Comparison of ENCODE assay signal across 11 mouse cellular contexts in the genomic region with DNA sequence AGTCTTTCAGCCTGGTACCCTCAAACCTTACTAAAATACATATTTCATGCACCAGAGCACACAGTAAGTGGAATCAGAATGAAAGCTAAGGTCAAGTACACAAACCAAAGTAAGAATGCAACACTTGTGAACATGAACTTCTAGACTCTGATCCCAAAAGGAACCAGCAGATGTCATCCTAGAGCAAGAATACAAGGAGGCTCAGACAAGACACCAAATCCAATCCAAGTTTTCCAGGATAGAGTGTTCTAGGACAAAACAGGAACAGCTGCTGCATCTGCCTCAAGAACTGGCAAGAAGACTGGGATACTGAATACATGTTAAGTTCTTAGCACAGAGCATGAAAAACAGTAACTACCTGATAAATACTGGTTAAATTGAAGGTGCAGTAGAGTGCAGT. TPM values are rescaled to one million over a fixed set of nuclear protein-coding genes. Genes with fewer than 3 reads are reported as not detected.
DNase-seq lines count a peak whose midpoint lies in the region; ATAC-seq and TF ChIP-seq lines count a peak whose summit lies in the region.
"Had no signal": no experiment of that assay in that cellular context is flagged by ENCODE, and none has a peak within 500 bp of the region (broad histone marks: within the 10 kb centered on the region; RNA-seq: fewer than 3 reads in every experiment).

No protein-coding gene starts in this region.

- no peak overlapping the region for H3K27ac ChIP-seq in forebrain, postnatal 0 days (ENCODE audit: low read depth, low read length)
- H3K27ac ChIP-seq in forebrain, embryonic 13.5 days: no peak overlapping the region
- H3K27ac ChIP-seq in liver, adult 2 months (replicated peaks; ENCODE audit: insufficient read depth, low read depth, low read length): no peak overlapping the region
- H3K27ac ChIP-seq in liver, embryonic 11.5 days (ENCODE audit: low read depth, low read length): no peak overlapping the region
- H3K27ac ChIP-seq in intestine, embryonic 15.5 days: no peak overlapping the region
- H3K27ac ChIP-seq: lung, embryonic 15.5 days; stomach, embryonic 15.5 days had no signal

- H3K27me3 ChIP-seq in forebrain, postnatal 0 days (ENCODE audit: insufficient read depth, low read length): no peaks in the 10 kb centered on the region
- H3K27me3 ChIP-seq in forebrain, embryonic 13.5 days: no peaks in the 10 kb centered on the region
- no peaks in the 10 kb centered on the region for H3K27me3 ChIP-seq in liver, adult 2 months (ENCODE audit: control insufficient read depth, insufficient read depth, low read length)
- no peaks in the 10 kb centered on the region for H3K27me3 ChIP-seq in liver, embryonic 11.5 days (replicated peaks; ENCODE audit: control insufficient read depth, insufficient read depth, low read length)
- no peaks in the 10 kb centered on the region for H3K27me3 ChIP-seq in intestine, embryonic 15.5 days (replicated peaks)
- H3K27me3 ChIP-seq: lung, embryonic 15.5 days; stomach, embryonic 15.5 days had no signal

- no peak overlapping the region for H3K9ac ChIP-seq in forebrain, postnatal 0 days
- no peak overlapping the region for H3K9ac ChIP-seq in forebrain, embryonic 13.5 days
- no peak overlapping the region for H3K9ac ChIP-seq in liver, adult 2 months (ENCODE audit: low read depth, low read length)
- no peak overlapping the region for H3K9ac ChIP-seq in liver, embryonic 11.5 days (ENCODE audit: low read depth, low read length)
- no peak overlapping the region for H3K9ac ChIP-seq in intestine, embryonic 15.5 days
- H3K9ac ChIP-seq: lung, embryonic 15.5 days; stomach, embryonic 15.5 days had no signal

- H3K4me3 ChIP-seq in forebrain, postnatal 0 days (ENCODE audit: low read depth, low read length): no peak overlapping the region
- H3K4me3 ChIP-seq in forebrain, embryonic 13.5 days: no peak overlapping the region
- no peak overlapping the region for H3K4me3 ChIP-seq in liver, adult 2 months (ENCODE audit: insufficient read depth, low read depth, low read length)
- no peak overlapping the region for H3K4me3 ChIP-seq in liver, embryonic 11.5 days (ENCODE audit: low read depth, low read length)
- no peak overlapping the region for H3K4me3 ChIP-seq in intestine, embryonic 15.5 days (replicated peaks)
- H3K4me3 ChIP-seq: lung, embryonic 15.5 days; stomach, embryonic 15.5 days had no signal

- DNase-seq in forebrain, postnatal 0 days: peak; percentile 25
- peak; percentile 38 for DNase-seq in liver, adult 2 months (ENCODE audit: extremely low read depth, low read depth, low spot score)
- DNase-seq in liver, embryonic 11.5 days (ENCODE audit: low spot score): no peak
- peak; percentile 68 for DNase-seq in adipocyte (ENCODE audit: low spot score)
- DNase-seq in lung, postnatal 25 days (ENCODE audit: low spot score): peak; percentile 14

- no peak for ATAC-seq in forebrain, postnatal 0 days
- ATAC-seq in forebrain, embryonic 13.5 days: no peak
- ATAC-seq in liver, embryonic 11.5 days (replicated peaks; ENCODE audit: low FRiP score): no peak
- no peak for ATAC-seq in intestine, embryonic 15.5 days
- ATAC-seq in activated CD4-positive, CD25-positive, alpha-beta regulatory T cell, adult 4 months: no peak

- TF ChIP-seq POLR2A in liver, adult 2 months (IDR thresholded peaks at IDR 0.05; ENCODE audit: extremely low read depth, insufficient read depth, low read length): no peak

- no peaks in the 10 kb centered on the region for H3K4me1 ChIP-seq in forebrain, postnatal 0 days (ENCODE audit: insufficient read depth)
- no peaks in the 10 kb centered on the region for H3K4me1 ChIP-seq in forebrain, embryonic 13.5 days
- H3K4me1 ChIP-seq in liver, adult 2 months (ENCODE audit: control insufficient read depth, insufficient read depth, low read length): peaks cover 2% of the 10 kb centered on the region; the same call in 1 of the 2 replicates
- no peaks in the 10 kb centered on the region for H3K4me1 ChIP-seq in liver, embryonic 11.5 days (replicated peaks; ENCODE audit: control insufficient read depth, insufficient read depth, low read length)
- no peaks in the 10 kb centered on the region for H3K4me1 ChIP-seq in intestine, embryonic 15.5 days (replicated peaks)
- H3K4me1 ChIP-seq: lung, embryonic 15.5 days; stomach, embryonic 15.5 days had no signal

- no peak overlapping the region for H3K4me2 ChIP-seq in forebrain, postnatal 0 days (ENCODE audit: low read depth)
- H3K4me2 ChIP-seq in forebrain, embryonic 13.5 days: no peak overlapping the region
- H3K4me2 ChIP-seq in liver, embryonic 11.5 days: no peak overlapping the region
- no peak overlapping the region for H3K4me2 ChIP-seq in intestine, embryonic 15.5 days (replicated peaks)
- H3K4me2 ChIP-seq: lung, embryonic 15.5 days; stomach, embryonic 15.5 days had no signal

- no peaks in the 10 kb centered on the region for H3K79me2 ChIP-seq in liver, adult 2 months (ENCODE audit: control insufficient read depth, insufficient read depth, low read length)

- TF ChIP-seq CTCF in forebrain, postnatal 0 days (IDR thresholded peaks at IDR 0.05; ENCODE audit: low read depth): peak; percentile 42
- TF ChIP-seq CTCF in liver, adult 2 months (IDR thresholded peaks at IDR 0.05; ENCODE audit: low read depth, low read length): no peak

- H3K36me3 ChIP-seq in forebrain, postnatal 0 days (ENCODE audit: insufficient read depth): no peaks in the 10 kb centered on the region
- no peaks in the 10 kb centered on the region for H3K36me3 ChIP-seq in forebrain, embryonic 13.5 days (ENCODE audit: poor library complexity, severe bottlenecking)
- H3K36me3 ChIP-seq in liver, adult 2 months (ENCODE audit: control insufficient read depth, insufficient read depth, low read length): no peaks in the 10 kb centered on the region
- H3K36me3 ChIP-seq in liver, embryonic 11.5 days (ENCODE audit: control insufficient read depth, insufficient read depth, low read length): no peaks in the 10 kb centered on the region
- H3K36me3 ChIP-seq in intestine, embryonic 15.5 days: no peaks in the 10 kb centered on the region
- H3K36me3 ChIP-seq: lung, embryonic 15.5 days; stomach, embryonic 15.5 days had no signal

- H3K9me3 ChIP-seq in forebrain, postnatal 0 days (ENCODE audit: low read length): no peaks in the 10 kb centered on the region
- no peaks in the 10 kb centered on the region for H3K9me3 ChIP-seq in forebrain, embryonic 13.5 days (replicated peaks)
- H3K9me3 ChIP-seq in liver, embryonic 11.5 days (ENCODE audit: control insufficient read depth, low read length): no peaks in the 10 kb centered on the region
- H3K9me3 ChIP-seq in intestine, embryonic 15.5 days: no peaks in the 10 kb centered on the region
- H3K9me3 ChIP-seq: lung, embryonic 15.5 days; stomach, embryonic 15.5 days had no signal

RNA-seq across cellular contexts. Expression of gene Magea2, which starts 4.6 kb away (rescaled TPM):
- total RNA-seq in forebrain, postnatal 0 days (2014; rRNA removed): not detected in 2 replicates
- polyA plus RNA-seq in forebrain, postnatal 0 days (2015; fragmentation: Nextera tagmentation; extraction: Ambion mirVana): not detected in 2 replicates
- not detected in 2 replicates for polyA plus RNA-seq in forebrain, embryonic 13.5 days (2015; fragmentation: Nextera tagmentation; extraction: Ambion mirVana)
- not detected in 2 replicates for total RNA-seq in liver, adult 2 months (2014; rRNA removed)
- polyA plus RNA-seq in liver, adult 2 months (2012; rRNA removed): not detected in 2 replicates
- not detected in 2 replicates for polyA plus RNA-seq in liver, embryonic 11.5 days (2014; fragmentation: Nextera tagmentation; extraction: Ambion mirVana)
- polyA plus RNA-seq in intestine, embryonic 15.5 days (2015; fragmentation: Nextera tagmentation; extraction: Ambion mirVana): not detected in 2 replicates
- polyA plus RNA-seq in activated CD4-positive, CD25-positive, alpha-beta regulatory T cell, adult 4 months (2017; shearing (Covaris generic)): not detected
- polyA plus RNA-seq: gonadal fat pad, adult 2 months; lung, embryonic 15.5 days had no signal

RNA-seq across cellular contexts. Expression of gene Magea1, which starts 8.4 kb away (rescaled TPM):
- not detected in 2 replicates for total RNA-seq in forebrain, postnatal 0 days (2014; rRNA removed)
- not detected in 2 replicates for polyA plus RNA-seq in forebrain, postnatal 0 days (2015; fragmentation: Nextera tagmentation; extraction: Ambion mirVana)
- not detected in 2 replicates for polyA plus RNA-seq in forebrain, embryonic 13.5 days (2015; fragmentation: Nextera tagmentation; extraction: Ambion mirVana)
- not detected in 2 replicates for total RNA-seq in liver, adult 2 months (2014; rRNA removed)
- polyA plus RNA-seq in liver, adult 2 months (2012; rRNA removed): not detected in 2 replicates
- not detected in 2 replicates for polyA plus RNA-seq in liver, embryonic 11.5 days (2014; fragmentation: Nextera tagmentation; extraction: Ambion mirVana)
- not detected in 2 replicates for polyA plus RNA-seq in intestine, embryonic 15.5 days (2015; fragmentation: Nextera tagmentation; extraction: Ambion mirVana)
- not detected for polyA plus RNA-seq in activated CD4-positive, CD25-positive, alpha-beta regulatory T cell, adult 4 months (2017; shearing (Covaris generic))
- polyA plus RNA-seq: gonadal fat pad, adult 2 months; lung, embryonic 15.5 days; stomach, embryonic 15.5 days had no signal

RNA-seq across cellular contexts. Expression of gene Cldn34b2, which starts 30.2 kb away (rescaled TPM):
- total RNA-seq in forebrain, postnatal 0 days (2014; rRNA removed): not detected in 2 replicates
- polyA plus RNA-seq in forebrain, postnatal 0 days (2015; fragmentation: Nextera tagmentation; extraction: Ambion mirVana): not detected in 2 replicates
- not detected in 2 replicates for polyA plus RNA-seq in forebrain, embryonic 13.5 days (2015; fragmentation: Nextera tagmentation; extraction: Ambion mirVana)
- not detected in 2 replicates for total RNA-seq in liver, adult 2 months (2014; rRNA removed)
- not detected in 2 replicates for polyA plus RNA-seq in liver, adult 2 months (2012; rRNA removed)
- not detected in 2 replicates for polyA plus RNA-seq in liver, embryonic 11.5 days (2014; fragmentation: Nextera tagmentation; extraction: Ambion mirVana)
- polyA plus RNA-seq in intestine, embryonic 15.5 days (2015; fragmentation: Nextera tagmentation; extraction: Ambion mirVana): not detected in 2 replicates
- not detected for polyA plus RNA-seq in activated CD4-positive, CD25-positive, alpha-beta regulatory T cell, adult 4 months (2017; shearing (Covaris generic))
- polyA plus RNA-seq: lung, embryonic 15.5 days; stomach, embryonic 15.5 days had no signal

RNA-seq across cellular contexts. Expression of gene Magea5, which starts 35.1 kb away (rescaled TPM):
- total RNA-seq in forebrain, postnatal 0 days (2014; rRNA removed): not detected in 2 replicates
- polyA plus RNA-seq in forebrain, postnatal 0 days (2015; fragmentation: Nextera tagmentation; extraction: Ambion mirVana): not detected in 2 replicates
- polyA plus RNA-seq in forebrain, embryonic 13.5 days (2015; fragmentation: Nextera tagmentation; extraction: Ambion mirVana): not detected in 2 replicates
- total RNA-seq in liver, adult 2 months (2014; rRNA removed): not detected in 2 replicates
- not detected in 2 replicates for polyA plus RNA-seq in liver, adult 2 months (2012; rRNA removed)
- polyA plus RNA-seq in liver, embryonic 11.5 days (2014; fragmentation: Nextera tagmentation; extraction: Ambion mirVana): not detected in 2 replicates
- not detected in 2 replicates for polyA plus RNA-seq in intestine, embryonic 15.5 days (2015; fragmentation: Nextera tagmentation; extraction: Ambion mirVana)
- not detected for polyA plus RNA-seq in activated CD4-positive, CD25-positive, alpha-beta regulatory T cell, adult 4 months (2017; shearing (Covaris generic))
- polyA plus RNA-seq: gonadal fat pad, adult 2 months; lung, embryonic 15.5 days; stomach, embryonic 15.5 days had no signal
